Mouse (Mus musculus): Measurements from ENCODE around the gene Nup37.

Gene Nup37

GRCm38 (mm10) chr10:88146707-88147477, at the start of gene Nup37, which contains the start of gene Parpbp:
Gene Nup37, plus strand, starts transcription at chr10:88146992.
Gene Parpbp, minus strand, starts transcription at chr10:88146941.
- peak; percentile 54 to 74 for DNase-seq (ENCODE audit: low read depth in 1 of 2, low spot score in 2 of 2)

GRCm38 (mm10) chr10:88106169-88106568, 40.6 kb upstream of the Nup37 start:
- no peak for DNase-seq (ENCODE audit: low read depth in 1 of 2, low spot score in 2 of 2)

- no peak for DNase-seq (ENCODE audit: low read depth in 1 of 2, low spot score in 2 of 2)
Observed at GRCm38 (mm10) chr10:88113290-88113689, 33.5 kb upstream of the Nup37 start.

- no peak for DNase-seq (ENCODE audit: low read depth in 1 of 2, low spot score in 2 of 2)
Observed at GRCm38 (mm10) chr10:88119721-88120120, 27.1 kb upstream of the Nup37 start.

GRCm38 (mm10) chr10:88135630-88136029, 11.2 kb upstream of the Nup37 start:
- DNase-seq (ENCODE audit: low read depth in 1 of 2, low spot score in 2 of 2): no peak

GRCm38 (mm10) chr10:88146187-88146586, 605 bp upstream of the Nup37 start:
- no peak for DNase-seq (ENCODE audit: low read depth in 1 of 2, low spot score in 2 of 2)

GRCm38 (mm10) chr10:88150381-88150780, 3.6 kb downstream of the Nup37 start:
- DNase-seq (ENCODE audit: low read depth in 1 of 2, low spot score in 2 of 2): no peak

GRCm38 (mm10) chr10:88151658-88152057, 4.9 kb downstream of the Nup37 start:
- no peak for DNase-seq (ENCODE audit: low read depth in 1 of 2, low spot score in 2 of 2)

- no peak for DNase-seq (ENCODE audit: low read depth in 1 of 2, low spot score in 2 of 2)
Observed at GRCm38 (mm10) chr10:88162096-88162495, 15.3 kb downstream of the Nup37 start.

- DNase-seq (ENCODE audit: low read depth in 1 of 2, low spot score in 2 of 2): no peak
Observed at GRCm38 (mm10) chr10:88162676-88163075, 15.9 kb downstream of the Nup37 start.

GRCm38 (mm10) chr10:88166158-88166557, 19.4 kb downstream of the Nup37 start:
- no peak for DNase-seq (ENCODE audit: low read depth in 1 of 2, low spot score in 2 of 2)

GRCm38 (mm10) chr10:88167438-88168077, 20.8 kb downstream of the Nup37 start:
- DNase-seq (ENCODE audit: low read depth in 1 of 2, low spot score in 2 of 2): no peak

GRCm38 (mm10) chr10:88200541-88200940, 53.7 kb downstream of the Nup37 start:
- DNase-seq (ENCODE audit: low read depth in 1 of 2, low spot score in 2 of 2): no peak

- peak; percentile 33 to 68 for DNase-seq (ENCODE audit: low read depth in 1 of 2, low spot score in 2 of 2)
Observed at GRCm38 (mm10) chr10:88200951-88201638, 54.3 kb downstream of the Nup37 start, which contains the start of gene Washc3. Gene Washc3, plus strand, starts transcription at chr10:88201093.

- no peak for DNase-seq (ENCODE audit: low read depth in 1 of 2, low spot score in 2 of 2)
Observed at GRCm38 (mm10) chr10:88201650-88202049, 54.9 kb downstream of the Nup37 start.

- no peak for DNase-seq (ENCODE audit: low read depth in 1 of 2, low spot score in 2 of 2)
Observed at GRCm38 (mm10) chr10:88202581-88202980, 55.8 kb downstream of the Nup37 start.

- DNase-seq (ENCODE audit: low read depth in 1 of 2, low spot score in 2 of 2): no peak
Observed at GRCm38 (mm10) chr10:88203236-88203635, 56.4 kb downstream of the Nup37 start.

- DNase-seq (ENCODE audit: low read depth in 1 of 2, low spot score in 2 of 2): no peak
Observed at GRCm38 (mm10) chr10:88212644-88213043, 65.9 kb downstream of the Nup37 start.

- no peak for DNase-seq (ENCODE audit: low read depth in 1 of 2, low spot score in 2 of 2)
Observed at GRCm38 (mm10) chr10:88214800-88215514, 68.2 kb downstream of the Nup37 start.

GRCm38 (mm10) chr10:88218161-88218560, 71.4 kb downstream of the Nup37 start:
- no peak for DNase-seq (ENCODE audit: low read depth in 1 of 2, low spot score in 2 of 2)

- DNase-seq (ENCODE audit: low read depth in 1 of 2, low spot score in 2 of 2): no peak
Observed at GRCm38 (mm10) chr10:88221718-88222117, 74.9 kb downstream of the Nup37 start.

Data from monocyte, adult 2 months (primary cell).